Mouse (Mus musculus) embryonic fibroblast, embryonic 13.5 days (primary cell): ENCODE results near the gene Fam83b.

Experiments
- CTCF ChIP-seq: IDR thresholded peaks from 2 replicates; pipeline ENCODE4 v1.5.1; 2011; ENCODE audit warnings: mild to moderate bottlenecking, control low read depth, low read length, moderate library complexity, borderline replicate concordance; ENCODE audit not compliant: insufficient read depth
- POLR2A ChIP-seq: IDR thresholded peaks from 2 replicates; pipeline ENCODE4 v1.6.1; 2011; ENCODE audit warnings: low read depth, mild to moderate bottlenecking, control low read depth, low read length, moderate library complexity

DNA sequence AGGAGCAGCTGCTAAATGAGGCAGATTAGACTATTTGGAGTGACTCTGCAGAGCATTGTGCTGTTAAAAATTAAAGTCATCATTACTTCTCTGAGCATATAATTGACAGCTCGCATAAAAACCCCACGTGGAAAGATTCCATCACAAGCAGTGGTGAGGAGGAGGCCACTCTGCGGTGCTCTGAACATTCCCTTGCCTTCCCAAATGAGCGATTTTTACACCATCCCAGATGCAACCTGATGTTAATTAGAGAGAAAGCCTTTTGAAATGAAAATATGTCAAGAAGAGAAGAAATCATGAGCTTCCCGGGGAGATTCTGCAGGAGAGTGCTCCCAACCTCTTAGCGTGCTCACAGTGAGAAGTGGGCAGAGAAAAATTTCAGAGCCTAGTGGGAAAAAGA lies 4.1 kb downstream of the Fam83b start:
- TF ChIP-seq CTCF (no peak), POLR2A (no peak)
